Mouse (Mus musculus) layer of hippocampus, adult 2 months (tissue): ENCODE measurements at regions not wholly inside any gene's neighbourhood (a gene's known extent, or its start where the extent isn't known, plus 50 kb on each side); places are given as distances from the start of the nearest gene placed in this dataset.

Source experiments
- DNase-seq, 2 experiments: peaks; one replicate each; pipeline ENCODE4 v3.0.0; 2022; ENCODE audit warnings: low spot score in 2 of 2
- H3K27ac ChIP-seq: fragments of 200-600 bp; 2 replicates; pipeline ENCODE4 v1.8.1; 2022
- H3K4me3 ChIP-seq: fragments of 200-600 bp; 2 replicates; pipeline ENCODE4 v1.8.1; 2022; ENCODE audit warnings: mild to moderate bottlenecking
- CTCF ChIP-seq: fragments of 200-600 bp; conservative IDR thresholded peaks from 2 replicates; pipeline ENCODE4 v1.8.1; 2022; ENCODE audit warnings: antibody characterized with exemption, mild to moderate bottlenecking, moderate library complexity

DNA sequence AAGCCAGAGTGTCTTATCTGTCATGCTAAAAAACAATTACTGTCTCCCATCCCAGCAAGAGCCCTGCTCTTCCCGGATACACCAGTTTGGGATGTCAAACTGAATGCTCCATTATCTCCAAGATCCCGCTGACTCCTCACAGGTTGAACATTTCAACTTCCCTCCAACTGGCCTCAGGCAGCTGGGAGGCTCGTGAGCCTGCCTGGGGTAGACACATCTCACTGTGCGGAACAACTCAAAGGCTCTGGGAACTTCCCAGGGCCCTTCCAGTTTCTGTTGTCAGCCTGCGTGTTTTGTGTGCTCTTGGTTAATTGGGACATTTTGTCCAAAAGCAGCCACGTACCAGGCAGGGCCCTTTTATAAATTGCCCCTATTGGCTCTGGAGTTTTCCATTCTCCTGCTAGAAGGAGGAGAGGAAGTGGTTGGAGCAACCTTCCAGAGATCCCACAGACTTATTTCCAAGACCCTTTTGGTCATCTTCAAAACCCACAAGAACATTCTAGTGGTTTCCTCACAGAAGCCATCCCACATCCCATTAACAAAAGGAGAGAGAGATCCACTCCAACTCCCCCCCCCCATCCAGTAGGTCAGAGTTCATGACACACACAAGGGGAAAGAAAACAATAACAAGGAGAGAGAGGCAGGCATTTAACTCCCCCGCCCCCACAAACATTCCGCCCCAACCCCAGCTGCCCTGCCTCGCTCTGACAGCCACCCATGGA is 163.3 kb downstream of the Icos start:
- TF ChIP-seq CTCF = no peak
- Histone ChIP-seq H3K27ac (no peak overlapping the region), H3K4me3 (no peak overlapping the region)
- no peak for DNase-seq

DNA sequence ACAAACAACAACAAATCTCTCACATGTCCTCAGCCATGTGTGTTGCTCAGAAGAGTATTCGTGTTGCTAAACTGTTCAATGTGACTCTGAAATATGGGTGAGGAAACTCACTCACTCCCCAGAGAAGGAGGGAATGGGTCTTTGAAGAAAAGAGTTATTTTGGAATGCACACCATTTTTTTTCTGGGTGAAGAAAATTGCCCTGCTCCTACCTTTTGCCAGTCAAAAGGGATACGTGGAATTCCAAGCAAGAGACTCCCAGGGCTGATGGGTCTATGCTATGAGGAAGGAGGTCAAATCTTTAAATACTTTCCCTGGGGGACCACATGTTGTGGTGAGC is 163.8 kb downstream of the Icos start:
- no peak for DNase-seq
- TF ChIP-seq CTCF = no peak
- no peak overlapping the region for H3K27ac ChIP-seq
- H3K4me3 ChIP-seq = no peak overlapping the region

DNA sequence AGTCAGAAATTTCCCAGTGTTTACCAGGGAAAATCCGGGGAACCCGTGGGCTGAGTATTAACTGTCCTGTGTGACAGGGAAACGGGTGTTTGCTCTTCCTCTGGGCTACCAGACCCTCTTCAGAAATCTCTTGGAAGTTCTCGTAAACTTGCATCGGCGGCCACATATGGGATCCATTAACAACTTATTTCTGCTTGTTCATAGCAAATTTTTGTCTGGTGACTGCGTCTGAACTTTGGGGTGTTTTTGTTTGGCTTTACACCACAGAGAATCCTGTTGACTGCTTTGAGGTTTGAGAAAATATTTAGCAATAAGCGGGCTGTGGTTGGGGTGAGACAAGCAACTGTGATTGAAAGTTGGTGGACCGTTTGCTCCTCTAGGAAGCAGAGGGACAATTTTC is 164.2 kb downstream of the Icos start:
- no peak overlapping the region for H3K27ac ChIP-seq
- DNase-seq = no peak
- H3K4me3 ChIP-seq = no peak overlapping the region
- TF ChIP-seq CTCF = no peak

DNA sequence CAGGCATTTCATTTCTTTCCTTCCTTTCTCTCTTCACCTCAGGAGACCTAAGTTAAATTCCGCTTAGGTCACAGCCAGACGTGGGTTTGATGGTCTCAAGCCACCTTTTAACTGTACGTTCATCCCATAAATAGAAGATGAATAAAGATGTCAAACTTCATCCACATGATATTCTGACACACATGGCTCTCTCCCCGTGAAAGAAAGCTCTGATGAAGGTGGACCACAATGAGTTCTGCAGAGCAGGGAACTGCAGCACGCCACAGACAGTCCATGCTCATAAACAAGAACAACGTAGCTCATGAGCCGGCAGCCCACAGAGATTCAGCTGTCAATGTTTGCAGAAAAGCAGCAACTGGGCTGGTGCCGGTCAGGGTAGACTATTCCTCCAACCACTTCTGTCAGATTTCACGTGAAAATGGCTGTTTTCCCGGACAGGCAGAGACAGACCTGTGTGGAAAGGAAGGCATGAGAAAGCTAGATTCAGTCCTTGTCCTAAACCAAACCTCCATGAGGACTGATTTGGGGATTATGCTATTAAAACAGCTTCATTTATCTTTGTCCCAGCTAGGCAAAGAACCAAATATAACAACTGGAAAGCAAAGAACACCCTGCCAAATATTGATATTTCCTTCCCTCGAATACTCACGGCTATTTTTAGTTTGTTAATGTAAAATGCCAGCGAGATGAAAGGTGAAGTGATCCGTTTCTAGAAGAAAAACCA is 165.5 kb downstream of the Icos start:
- no peak for DNase-seq
- no peak overlapping the region for H3K27ac ChIP-seq

DNA sequence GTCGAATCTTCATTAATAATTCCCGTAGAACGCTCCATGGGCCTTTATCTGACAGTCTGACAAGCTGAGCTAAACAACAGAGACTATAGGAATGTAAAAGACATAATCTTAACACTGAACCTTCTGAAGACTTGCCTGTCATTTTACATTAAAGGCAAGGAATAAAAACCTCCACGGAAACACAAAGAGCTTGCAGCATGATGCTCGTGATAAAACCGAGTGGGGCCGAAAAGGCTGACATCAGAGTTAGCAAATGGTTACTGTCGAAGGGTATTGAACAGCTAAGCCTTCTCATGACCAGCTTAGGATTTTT is 166.0 kb downstream of the Icos start:
- no peak overlapping the region for H3K4me3 ChIP-seq
- no peak for DNase-seq
- no peak for TF ChIP-seq CTCF
- H3K27ac ChIP-seq = no peak overlapping the region

More for the DNA sequence above, 165.5 kb downstream of the Icos start:
- no peak overlapping the region for H3K4me3 ChIP-seq
- TF ChIP-seq CTCF = no peak

DNA sequence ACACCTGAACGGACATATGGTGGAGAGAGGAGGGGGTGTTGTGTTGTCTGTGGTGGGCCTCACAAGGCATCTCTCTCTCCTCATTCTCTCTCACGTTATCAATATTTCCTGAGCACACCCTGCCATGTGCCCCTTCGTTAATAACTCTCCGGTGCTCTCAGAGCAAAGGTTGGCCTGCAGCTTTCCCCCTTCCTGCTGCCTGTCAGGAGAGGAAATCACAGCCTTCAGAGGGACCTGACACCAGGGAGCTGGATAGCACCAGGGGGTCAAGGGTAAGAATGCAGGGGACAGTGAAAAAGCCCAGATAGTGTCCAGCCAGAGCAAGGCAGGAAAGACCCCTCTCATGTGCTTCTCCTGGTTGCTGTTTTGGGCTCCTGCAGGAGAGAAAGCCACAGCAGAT is 167.3 kb downstream of the Icos start:
- DNase-seq = no peak
- Histone ChIP-seq H3K4me3 (no peak overlapping the region), H3K27ac (no peak overlapping the region)
- no peak for TF ChIP-seq CTCF

DNA sequence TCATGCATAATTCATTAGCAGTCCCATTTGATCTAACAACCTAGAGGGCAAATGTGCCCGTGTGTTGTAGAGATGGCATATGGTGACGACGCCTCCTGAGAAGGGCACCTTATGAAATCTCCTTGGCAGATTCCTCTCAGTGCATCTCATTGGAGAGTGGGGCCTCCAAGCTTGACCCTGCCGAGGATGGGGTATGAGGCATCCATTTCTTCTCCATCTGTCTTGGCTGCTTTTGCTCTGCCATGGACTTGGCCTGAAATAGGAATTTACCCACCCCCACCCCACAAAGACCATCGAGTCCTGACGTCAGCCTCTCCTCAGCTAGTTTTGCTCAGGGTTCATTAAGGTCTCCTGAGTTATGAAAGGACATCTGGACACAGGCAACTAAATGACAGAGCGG is 167.8 kb downstream of the Icos start:
- no peak for TF ChIP-seq CTCF
- Histone ChIP-seq H3K27ac (no peak overlapping the region), H3K4me3 (no peak overlapping the region)
- DNase-seq = no peak

DNA sequence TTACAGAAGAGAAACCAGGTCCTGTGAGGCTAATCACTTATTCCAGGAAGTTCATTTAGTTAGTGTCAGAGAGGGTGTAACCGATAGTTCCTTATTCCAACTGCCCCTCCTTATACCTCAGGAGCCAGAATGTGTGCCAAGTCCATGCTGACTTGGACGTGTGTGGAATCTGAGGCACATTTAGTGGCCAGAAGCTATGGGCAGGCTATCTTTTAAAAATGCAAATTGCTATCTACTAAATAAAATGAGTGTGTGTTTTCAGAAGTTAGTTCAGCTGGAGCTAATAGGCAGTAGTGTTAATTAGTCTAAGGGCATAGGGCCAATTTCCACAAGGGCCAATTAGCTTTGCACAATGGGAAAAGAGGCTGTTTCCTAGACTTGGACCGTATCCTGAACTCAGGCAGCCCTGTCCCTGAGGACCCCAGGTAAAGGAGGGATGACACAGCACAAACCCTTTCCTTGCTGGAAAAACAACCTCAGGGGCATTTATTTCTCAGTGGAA is 168.5 kb downstream of the Icos start:
- no peak for TF ChIP-seq CTCF
- peak in 1 of 2 experiments; percentile 19 for DNase-seq
- no peak overlapping the region for H3K27ac ChIP-seq

DNA sequence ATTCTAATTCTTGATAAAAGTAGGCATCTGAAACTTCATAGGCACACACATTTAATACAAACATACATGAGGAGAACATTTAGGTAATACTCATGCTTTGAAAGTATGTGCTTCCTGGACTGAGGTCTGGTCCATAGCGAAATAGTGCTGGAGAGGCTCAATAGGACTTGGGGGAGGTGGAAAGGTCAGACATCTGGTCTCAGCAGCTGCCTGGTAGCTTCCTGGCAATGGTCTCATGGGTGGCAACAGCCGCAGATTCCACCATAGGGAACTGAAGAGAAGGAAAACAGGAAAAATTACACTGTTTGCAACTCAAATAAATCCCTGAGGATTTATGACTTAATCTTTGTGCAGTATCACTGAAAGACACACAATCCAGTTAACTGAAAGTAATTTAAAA is 174.0 kb downstream of the Icos start:
- H3K4me3 ChIP-seq = no peak overlapping the region
- TF ChIP-seq CTCF = no peak
- no peak overlapping the region for H3K27ac ChIP-seq
- no peak for DNase-seq

More for the DNA sequence above, 168.5 kb downstream of the Icos start:
- H3K4me3 ChIP-seq = no peak overlapping the region

DNA sequence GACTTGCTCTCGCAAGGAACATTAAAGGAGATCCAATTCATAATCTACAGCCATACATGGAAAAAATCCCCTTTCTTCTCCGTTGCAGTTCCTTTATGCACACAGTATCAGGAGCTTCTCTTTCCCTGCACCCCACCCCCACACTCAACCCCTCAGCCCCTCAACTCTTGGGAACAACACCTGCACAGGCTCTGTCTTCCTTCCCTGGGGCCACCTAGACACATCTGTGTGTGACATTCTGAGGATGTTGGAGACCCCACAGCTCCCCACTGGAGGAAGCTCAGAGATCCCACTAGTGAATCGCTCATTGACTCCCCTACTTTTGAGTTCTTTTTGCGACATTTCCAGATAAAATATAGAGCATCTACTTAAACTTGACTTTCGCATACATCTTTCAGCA is 174.4 kb downstream of the Icos start:
- Histone ChIP-seq H3K27ac (no peak overlapping the region), H3K4me3 (no peak overlapping the region)
- DNase-seq = no peak
- no peak for TF ChIP-seq CTCF

DNA sequence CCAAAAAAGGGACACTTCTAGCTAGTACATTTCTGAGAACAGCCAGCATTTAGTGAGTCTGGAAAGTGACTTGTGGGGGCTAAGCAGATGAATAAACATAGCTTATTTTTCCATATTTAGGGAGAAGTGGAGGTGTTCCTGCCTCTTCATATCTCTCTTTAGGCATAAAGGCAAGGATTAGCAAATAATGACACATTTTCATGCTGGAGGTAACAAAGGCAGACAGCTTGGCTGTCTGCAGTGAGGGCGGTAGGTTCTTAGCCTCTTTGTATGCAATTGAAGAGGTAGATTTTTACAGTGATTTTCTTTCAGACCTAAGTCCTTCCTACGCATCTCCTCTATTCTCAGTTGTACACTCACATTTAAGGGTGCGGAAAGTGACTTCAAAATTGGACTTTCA is 176.5 kb downstream of the Icos start:
- no peak overlapping the region for H3K27ac ChIP-seq
- no peak for TF ChIP-seq CTCF
- DNase-seq = no peak

DNA sequence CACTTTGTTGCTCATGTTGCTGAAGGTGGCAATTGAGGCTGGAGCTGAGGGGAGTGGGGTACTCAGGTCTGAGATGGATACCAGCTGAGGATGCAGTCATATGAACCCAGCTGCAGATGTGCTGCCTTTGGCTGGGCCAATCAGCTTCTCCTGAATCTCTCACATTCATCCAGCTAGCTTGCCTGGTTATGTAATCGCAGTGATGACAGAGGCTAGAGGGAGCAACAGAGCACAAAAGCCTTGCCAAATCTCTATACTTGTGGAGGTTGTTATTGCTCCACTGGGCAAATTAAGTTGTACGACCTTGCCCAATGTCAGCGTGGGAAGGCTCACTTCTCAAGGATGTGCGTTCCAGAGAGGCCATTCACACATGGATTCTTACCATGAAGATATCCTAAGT is 179.5 kb downstream of the Icos start:
- no peak for TF ChIP-seq CTCF
- no peak overlapping the region for H3K27ac ChIP-seq
- DNase-seq = no peak

More for the DNA sequence above, 176.5 kb downstream of the Icos start:
- no peak overlapping the region for H3K4me3 ChIP-seq

DNA sequence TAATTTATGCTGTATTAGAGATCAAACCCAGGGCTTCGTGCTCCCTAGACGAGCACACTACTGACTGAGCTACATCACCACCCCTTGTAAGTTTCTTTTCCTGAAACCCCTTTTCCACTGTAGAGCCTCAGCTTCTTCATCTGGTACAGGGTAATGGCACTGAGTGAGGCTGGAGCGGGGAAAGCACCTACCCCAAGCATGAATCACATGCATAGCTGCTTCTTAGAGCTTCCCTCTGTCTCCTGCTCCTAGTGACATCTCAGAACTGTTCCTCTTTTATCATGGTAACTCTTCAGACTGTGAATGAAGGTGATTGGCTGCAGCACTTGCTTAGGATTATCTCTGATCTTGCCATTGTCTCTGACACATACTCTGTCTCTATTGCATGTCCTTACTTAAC is 182.8 kb downstream of the Icos start:
- H3K27ac ChIP-seq = no peak overlapping the region
- DNase-seq = no peak
- H3K4me3 ChIP-seq = no peak overlapping the region
- no peak for TF ChIP-seq CTCF

More for the DNA sequence above, 179.5 kb downstream of the Icos start:
- H3K4me3 ChIP-seq = no peak overlapping the region

DNA sequence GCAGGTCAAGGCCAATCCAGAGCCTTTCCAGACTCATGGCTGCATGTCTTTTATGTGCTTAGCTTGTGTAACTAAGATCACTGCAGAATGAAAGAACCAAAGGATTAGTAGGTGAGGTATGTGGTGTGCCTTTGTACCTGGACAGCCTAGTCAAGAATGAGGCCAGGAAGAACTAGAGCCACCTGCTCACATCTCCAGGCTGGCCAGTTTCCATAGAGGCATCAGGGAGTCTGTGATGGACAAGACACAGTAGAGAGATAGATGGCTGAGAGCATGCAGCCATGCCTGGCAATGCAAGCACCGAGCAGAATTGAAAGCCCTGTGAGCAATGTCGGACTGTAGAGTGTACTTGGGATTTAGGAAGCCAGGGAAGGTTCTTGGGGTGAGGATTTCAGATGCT is 186.5 kb downstream of the Icos start:
- DNase-seq = no peak
- TF ChIP-seq CTCF = no peak
- H3K4me3 ChIP-seq = no peak overlapping the region
- no peak overlapping the region for H3K27ac ChIP-seq
